In the genomic region with DNA sequence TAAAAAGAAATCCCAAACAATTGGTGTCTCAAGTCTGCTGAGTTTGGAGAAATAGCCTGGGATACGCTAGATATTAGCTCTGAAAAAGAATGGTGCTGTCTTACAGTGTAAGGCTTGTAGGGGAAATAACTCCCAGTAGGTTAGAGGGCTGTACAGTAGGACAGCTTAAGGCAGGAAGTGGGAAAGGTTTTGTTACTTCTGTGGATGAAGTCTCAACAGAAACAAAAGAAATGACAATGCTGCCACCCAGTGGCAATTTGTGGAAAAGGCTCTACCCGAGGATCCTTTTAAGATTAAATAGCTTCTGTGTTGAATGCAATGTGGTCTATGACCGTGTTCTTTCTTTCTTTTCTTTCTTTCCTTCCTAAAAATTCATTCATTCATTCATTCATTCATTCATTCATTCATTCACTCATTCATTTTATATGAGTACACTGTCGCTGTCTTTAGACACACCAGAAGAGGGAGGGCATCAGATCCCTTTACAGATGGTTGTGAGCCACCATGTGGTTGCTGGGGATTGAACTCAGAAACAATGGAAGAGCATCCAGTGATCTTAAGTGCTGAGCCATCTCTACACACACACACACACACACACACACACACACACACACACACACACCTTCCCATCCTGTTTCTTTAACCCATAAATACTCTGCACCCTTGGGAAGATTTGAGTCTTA, we compare ENCODE assay signal across 8 mouse cellular contexts. TPM values are rescaled to one million over a fixed set of nuclear protein-coding genes. Genes with fewer than 3 reads are reported as not detected.
DNase-seq lines count a peak whose midpoint lies in the region; ATAC-seq and TF ChIP-seq lines count a peak whose summit lies in the region.

No protein-coding gene starts in this region.

- no peaks in the 10 kb centered on the region for H3K9me3 ChIP-seq in hindbrain, embryonic 13.5 days
- H3K9me3 ChIP-seq in lung, postnatal 0 days (ENCODE audit: low read length), result no peaks in the 10 kb centered on the region

- H3K4me3 ChIP-seq in hindbrain, embryonic 13.5 days, result no peak overlapping the region
- no peak overlapping the region for H3K4me3 ChIP-seq in lung, postnatal 0 days (ENCODE audit: low read depth, low read length)

- no peak overlapping the region for H3K27ac ChIP-seq in hindbrain, embryonic 13.5 days
- no peak overlapping the region for H3K27ac ChIP-seq in lung, postnatal 0 days (ENCODE audit: low read length)

- no peaks in the 10 kb centered on the region for H3K27me3 ChIP-seq in hindbrain, embryonic 13.5 days
- no peaks in the 10 kb centered on the region for H3K27me3 ChIP-seq in lung, postnatal 0 days (replicated peaks; ENCODE audit: insufficient read depth, low read length)

- no peaks in the 10 kb centered on the region for H3K36me3 ChIP-seq in hindbrain, embryonic 13.5 days
- H3K36me3 ChIP-seq in lung, postnatal 0 days (ENCODE audit: insufficient read depth, low read length), result no peaks in the 10 kb centered on the region

- H3K9ac ChIP-seq in hindbrain, embryonic 13.5 days, result no peak overlapping the region
- no peak overlapping the region for H3K9ac ChIP-seq in lung, postnatal 0 days (replicated peaks; ENCODE audit: low read depth)

- peak; percentile 72 for DNase-seq in MEL-GATA-1-ER (ENCODE audit: extremely low read depth, low read depth)
- peak; percentile 71 for DNase-seq in cerebellum, adult 8-10 months
- DNase-seq in layer of hippocampus, adult 9-11 months, result peak; percentile 63
- DNase-seq in lung, postnatal 0 days (ENCODE audit: low spot score), result peak; percentile 89
- peak; percentile 56 for DNase-seq in retina, adult 2 months (ENCODE audit: low read depth, low spot score)
- peak; percentile 85 for DNase-seq in thymus, postnatal 25 days

- H3K4me2 ChIP-seq in hindbrain, embryonic 13.5 days, result no peak overlapping the region
- H3K4me2 ChIP-seq in lung, postnatal 0 days (replicated peaks; ENCODE audit: low read depth, low read length), result no peak overlapping the region

- 9% methylated on average over 4 of the region's 4 CpGs for WGBS in hindbrain, embryonic 13.5 days
- WGBS in lung, postnatal 0 days, result 10% methylated on average over 4 of the region's 4 CpGs

- ATAC-seq in frontal cortex, adult (ENCODE audit: low TSS enrichment), result peak; percentile 77
- peak; percentile 65; the same call in 1 of the 2 replicates for ATAC-seq in hindbrain, embryonic 13.5 days (ENCODE audit: low FRiP score)
- ATAC-seq in lung, postnatal 0 days, result peak; percentile 40

- H3K4me1 ChIP-seq in hindbrain, embryonic 13.5 days (replicated peaks), result no peaks in the 10 kb centered on the region
- no peaks in the 10 kb centered on the region for H3K4me1 ChIP-seq in lung, postnatal 0 days (ENCODE audit: insufficient read depth, low read depth, low read length)

- peak; percentile 80 for TF ChIP-seq CTCF in lung, postnatal 0 days (IDR thresholded peaks at IDR 0.05)

- peak; percentile 46 for TF ChIP-seq EP300 in lung, postnatal 0 days (IDR thresholded peaks at IDR 0.05)

RNA-seq across cellular contexts. Expression of a gene that starts 0.9 kb away (rescaled TPM):
- not detected in 2 replicates for polyA plus RNA-seq in hindbrain, embryonic 13.5 days (2015; fragmentation: Nextera tagmentation; extraction: Ambion mirVana)
- not detected in 2 replicates for polyA plus RNA-seq in lung, postnatal 0 days (2015; fragmentation: Nextera tagmentation; extraction: Ambion mirVana)

RNA-seq across cellular contexts. Expression of a gene that starts 6.6 kb away (rescaled TPM):
- polyA plus RNA-seq in hindbrain, embryonic 13.5 days (2015; fragmentation: Nextera tagmentation; extraction: Ambion mirVana), result 33.9 and 39.4 TPM in 2 replicates
- 9.3 and 9.5 TPM in 2 replicates for polyA plus RNA-seq in lung, postnatal 0 days (2015; fragmentation: Nextera tagmentation; extraction: Ambion mirVana)

RNA-seq across cellular contexts. Expression of a gene that starts 27.0 kb away (rescaled TPM):
- 609 and 615 TPM in 2 replicates for polyA plus RNA-seq in hindbrain, embryonic 13.5 days (2015; fragmentation: Nextera tagmentation; extraction: Ambion mirVana)
- polyA plus RNA-seq in lung, postnatal 0 days (2015; fragmentation: Nextera tagmentation; extraction: Ambion mirVana), result 445 and 456 TPM in 2 replicates

RNA-seq across cellular contexts. Expression of a gene that starts 50.4 kb away (rescaled TPM):
- 440 and 454 TPM in 2 replicates for polyA plus RNA-seq in hindbrain, embryonic 13.5 days (2015; fragmentation: Nextera tagmentation; extraction: Ambion mirVana)
- 239 and 259 TPM in 2 replicates for polyA plus RNA-seq in lung, postnatal 0 days (2015; fragmentation: Nextera tagmentation; extraction: Ambion mirVana)
